Mouse (Mus musculus): ENCODE results near the gene Tnfaip1. TPM values are rescaled to one million over a fixed set of nuclear protein-coding genes. Genes with fewer than 3 reads are reported as not detected.

Tnfaip1 gene
- total and polyA plus RNA-seq, 3 experiments = 19.5 to 44.9 (median 24.6) TPM

GRCm38 (mm10) chr11:78555623-78556022 is 19.5 kb upstream of the Tnfaip1 start:
- Histone ChIP-seq H3K27me3 (replicated peaks) (no peaks in the 10 kb centered on the region), H3K9ac (ENCODE audit: insufficient read depth, low read depth) (no peak overlapping the region), H3K79me2 (replicated peaks; ENCODE audit: control insufficient read depth, extremely low read depth, insufficient read depth, poor library complexity, severe bottlenecking) (no peaks in the 10 kb centered on the region), H3K4me1 (ENCODE audit: control insufficient read depth in 1 of 2, insufficient read depth in 2 of 2) (peaks cover 0 to 11% of the 10 kb centered on the region in 2 experiments; a peak in 3 of 4 replicates), H3K27ac (ENCODE audit: insufficient read depth, low read depth) (no peak overlapping the region), H3K9me3 (replicated peaks; ENCODE audit: low read length) (peaks cover 14% of the 10 kb centered on the region), H3K4me2 (ENCODE audit: insufficient read depth, low read depth, poor library complexity, severe bottlenecking) (no peak overlapping the region), H3K4me3 (replicated peaks in 1 of 3; ENCODE audit: low read depth in 2 of 3, low read length in 2 of 3, poor library complexity in 1 of 3) (no peak overlapping the region), H3K36me3 (replicated peaks in 1 of 2; ENCODE audit: control insufficient read depth in 1 of 2, insufficient read depth in 1 of 2, low read length in 1 of 2) (no peaks in the 10 kb centered on the region)
- in situ Hi-C loops (cut with MboI; ENCODE audit: low pct_ligation_motif_present, low pct_unique_long_range_greater_than_20kb, low sequenced_read_pairs) = loop anchor here (25.0 kb wide), 1 partner anchor 657 kb away; no protein-coding TSS in a partner anchor
- no peak for TF ChIP-seq USF1 (IDR thresholded peaks at IDR 0.05; ENCODE audit: low read depth, low read length)
- no peak for TF ChIP-seq ELF1 (IDR thresholded peaks at IDR 0.05; ENCODE audit: low read depth, low read length)
- no peak for TF ChIP-seq ZC3H11A (IDR thresholded peaks at IDR 0.05; ENCODE audit: low read depth, low read length)
- TF ChIP-seq PAX5 (IDR thresholded peaks at IDR 0.05; ENCODE audit: low read length) = no peak
- no peak for TF ChIP-seq UBTF (IDR thresholded peaks at IDR 0.05; ENCODE audit: low read depth, low read length)
- no peak for TF ChIP-seq TBP (conservative IDR thresholded peaks at IDR 0.05; ENCODE audit: low read depth, low read length)
- no peak for TF ChIP-seq E2F4 (IDR thresholded peaks at IDR 0.05; ENCODE audit: insufficient replicate concordance, low read depth, low read length)
- no peak for TF ChIP-seq BHLHE40 (IDR thresholded peaks at IDR 0.05; ENCODE audit: low read depth, low read length)
- no peak for TF ChIP-seq NRF1 (IDR thresholded peaks at IDR 0.05; ENCODE audit: low read depth, low read length)
- TF ChIP-seq POLR2A (IDR thresholded peaks at IDR 0.05; ENCODE audit: low read depth, low read length) = no peak
- no peak for TF ChIP-seq JUN (IDR thresholded peaks at IDR 0.05; ENCODE audit: insufficient read depth, low read depth, low read length)
- TF ChIP-seq MEF2A (IDR thresholded peaks at IDR 0.05; ENCODE audit: borderline replicate concordance, low read depth, low read length) = no peak
- TF ChIP-seq CTCF (conservative IDR thresholded peaks at IDR 0.05 in 1 of 2, IDR thresholded peaks at IDR 0.05 in 1 of 2; ENCODE audit: low read depth in 2 of 2, low read length in 2 of 2) = no peak
- no peak for TF ChIP-seq RCOR1 (conservative IDR thresholded peaks at IDR 0.05; ENCODE audit: low read depth, low read length)
- TF ChIP-seq CHD2 (IDR thresholded peaks at IDR 0.05; ENCODE audit: low read length) = no peak
- TF ChIP-seq SIN3A (IDR thresholded peaks at IDR 0.05; ENCODE audit: low read length) = no peak
- TF ChIP-seq KAT2A (IDR thresholded peaks at IDR 0.05; ENCODE audit: insufficient replicate concordance, low read length) = no peak
- TF ChIP-seq USF2 (conservative IDR thresholded peaks at IDR 0.05; ENCODE audit: low read depth, low read length) = no peak
- TF ChIP-seq MYC (IDR thresholded peaks at IDR 0.05; ENCODE audit: low read depth, low read length) = no peak
- TF ChIP-seq JUND (conservative IDR thresholded peaks at IDR 0.05; ENCODE audit: low read depth, low read length) = no peak
- DNase-seq (ENCODE audit: extremely low read depth) = no peak
- dilution Hi-C loops (cut with MboI; ENCODE audit: extremely low pct_ligation_motif_present, extremely low pct_unique_long_range_greater_than_20kb, low sequenced_read_pairs) = no loop called here

- peak overlapping the region in 2 of 3 experiments; percentile 35 to 60 for H3K4me3 ChIP-seq (replicated peaks in 1 of 3; ENCODE audit: low read depth in 2 of 3, low read length in 2 of 3, poor library complexity in 1 of 3)
- H3K36me3 ChIP-seq (replicated peaks in 1 of 2; ENCODE audit: control insufficient read depth in 1 of 2, insufficient read depth in 1 of 2, low read length in 1 of 2) = peaks cover 0 to 10% of the 10 kb centered on the region in 2 experiments
- peak; percentile 33 for DNase-seq (ENCODE audit: extremely low read depth)
- dilution Hi-C loops (cut with MboI; ENCODE audit: extremely low pct_ligation_motif_present, extremely low pct_unique_long_range_greater_than_20kb, low sequenced_read_pairs) = no loop called here
- H3K27ac ChIP-seq (ENCODE audit: insufficient read depth, low read depth) = no peak overlapping the region
- in situ Hi-C loops (cut with MboI; ENCODE audit: low pct_ligation_motif_present, low pct_unique_long_range_greater_than_20kb, low sequenced_read_pairs) = loop anchor here (25.0 kb wide), 1 partner anchor 661 kb away; no protein-coding TSS in a partner anchor
- H3K9ac ChIP-seq (ENCODE audit: insufficient read depth, low read depth) = peak overlapping the region; percentile 61
- TF ChIP-seq MAZ (IDR thresholded peaks at IDR 0.05; ENCODE audit: low read depth, low read length) (0 out of 2 replicates have a peak, but pooled peaks have one; percentile 5), USF2 (conservative IDR thresholded peaks at IDR 0.05; ENCODE audit: low read depth, low read length) (no peak)
- H3K4me2 ChIP-seq (ENCODE audit: insufficient read depth, low read depth, poor library complexity, severe bottlenecking) = peak overlapping the region; percentile 75
- H3K27me3 ChIP-seq (replicated peaks) = no peaks in the 10 kb centered on the region
- H3K79me2 ChIP-seq (replicated peaks; ENCODE audit: control insufficient read depth, extremely low read depth, insufficient read depth, poor library complexity, severe bottlenecking) = peaks cover 42% of the 10 kb centered on the region
- H3K9me3 ChIP-seq (replicated peaks; ENCODE audit: low read length) = peaks cover 14% of the 10 kb centered on the region
- peaks cover 4 to 30% of the 10 kb centered on the region in 2 experiments; a peak in 3 of 4 replicates for H3K4me1 ChIP-seq (ENCODE audit: control insufficient read depth in 1 of 2, insufficient read depth in 2 of 2)
These were observed 14.9 kb upstream of the Tnfaip1 start for GRCm38 (mm10) chr11:78551059-78551398.
